9 mouse cellular contexts compared by ENCODE assay signal in the genomic region with DNA sequence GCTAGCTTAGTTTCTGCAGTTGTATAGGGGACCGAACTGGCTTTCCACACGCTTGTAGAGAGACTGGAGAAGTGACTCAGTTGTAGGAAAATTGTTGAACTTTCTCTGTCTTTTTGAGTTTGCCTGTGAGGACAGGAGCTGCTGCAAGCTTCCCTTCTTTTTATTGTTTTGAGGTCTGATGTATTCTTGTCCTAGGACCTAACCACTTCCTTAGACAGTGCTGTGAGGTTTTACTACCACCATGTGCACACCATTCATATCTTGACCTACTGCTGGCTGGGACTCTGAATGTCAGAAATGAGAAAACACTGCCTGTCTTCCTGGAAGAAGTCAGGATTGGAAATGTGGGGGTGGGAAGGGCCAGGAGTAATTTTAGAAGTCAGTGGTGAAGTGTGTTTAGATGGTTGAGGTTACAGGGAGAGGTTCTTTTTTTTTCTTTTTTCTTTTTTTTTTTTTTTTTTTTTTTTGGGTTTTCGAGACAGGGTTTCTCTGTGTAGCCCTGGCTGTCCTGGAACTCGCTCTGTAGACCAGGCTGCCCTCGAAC. TPM values are rescaled to one million over a fixed set of nuclear protein-coding genes. Genes with fewer than 3 reads are reported as not detected.
A peak's percentile ranks its signal among the peaks of the same experiment; 100 is the strongest.
DNase-seq lines count a peak whose midpoint lies in the region; ATAC-seq and TF ChIP-seq lines count a peak whose summit lies in the region.
"Had no signal": no experiment of that assay in that cellular context is flagged by ENCODE, and none has a peak within 500 bp of the region (broad histone marks: within the 10 kb centered on the region; RNA-seq: fewer than 3 reads in every experiment).

No protein-coding gene starts in this region.

- H3K4me2 ChIP-seq in neural tube, embryonic 12.5 days (replicated peaks): peak overlapping the region; percentile 91
- peak overlapping the region; percentile 59; the same call in 1 of the 2 replicates for H3K4me2 ChIP-seq in limb, embryonic 15.5 days
- peak overlapping the region; percentile 60 for H3K4me2 ChIP-seq in stomach, postnatal 0 days (replicated peaks; ENCODE audit: low read depth)

- no peaks in the 10 kb centered on the region for H3K9me3 ChIP-seq in heart, embryonic 10.5 days
- no peaks in the 10 kb centered on the region for H3K9me3 ChIP-seq in neural tube, embryonic 12.5 days
- no peaks in the 10 kb centered on the region for H3K9me3 ChIP-seq in limb, embryonic 15.5 days
- no peaks in the 10 kb centered on the region for H3K9me3 ChIP-seq in stomach, postnatal 0 days (ENCODE audit: control insufficient read depth, low read length)

- TF ChIP-seq EP300 in stomach, postnatal 0 days (optimal IDR thresholded peaks at IDR 0.05): no peak

- intact Hi-C loops in left cerebral cortex, postnatal 36 days (cut with DNase I): loop anchor here (5.0 kb wide), 1 partner anchor 233 kb away; the partner anchor contains the start of gene Eif2s2

- H3K4me1 ChIP-seq in heart, embryonic 10.5 days: peaks cover 33% of the 10 kb centered on the region
- peaks cover 22% of the 10 kb centered on the region for H3K4me1 ChIP-seq in neural tube, embryonic 12.5 days
- peaks cover 16% of the 10 kb centered on the region for H3K4me1 ChIP-seq in limb, embryonic 15.5 days
- peaks cover 6% of the 10 kb centered on the region; the same call in 1 of the 2 replicates for H3K4me1 ChIP-seq in stomach, postnatal 0 days (replicated peaks; ENCODE audit: control insufficient read depth, insufficient read depth)
- peaks cover 14% of the 10 kb centered on the region; the same call in 1 of the 2 replicates for H3K4me1 ChIP-seq in kidney, adult 2 months (ENCODE audit: control insufficient read depth, insufficient read depth, low read length)

- TF ChIP-seq POLR2A in kidney, adult 2 months (IDR thresholded peaks at IDR 0.05; ENCODE audit: low read depth, low read length): no peak

- no peak for ATAC-seq in neural tube, embryonic 12.5 days (ENCODE audit: low FRiP score, low read depth)
- no peak for ATAC-seq in limb, embryonic 15.5 days (ENCODE audit: insufficient number of reproducible peaks, low FRiP score, low TSS enrichment, low read depth)
- ATAC-seq in stomach, postnatal 0 days (ENCODE audit: low FRiP score, low TSS enrichment): no peak

- H3K4me3 ChIP-seq in heart, embryonic 10.5 days: peak overlapping the region; percentile 25; the same call in 1 of the 2 replicates
- H3K4me3 ChIP-seq in neural tube, embryonic 12.5 days: no peak overlapping the region
- H3K4me3 ChIP-seq in limb, embryonic 15.5 days: no peak overlapping the region
- no peak overlapping the region; the same call in 1 of the 2 replicates for H3K4me3 ChIP-seq in stomach, postnatal 0 days (ENCODE audit: low read depth, low read length)
- no peak overlapping the region for H3K4me3 ChIP-seq in kidney, adult 2 months (ENCODE audit: insufficient read depth, low read depth, low read length)

- H3K27ac ChIP-seq in heart, embryonic 10.5 days: no peak overlapping the region
- H3K27ac ChIP-seq in neural tube, embryonic 12.5 days: no peak overlapping the region
- no peak overlapping the region for H3K27ac ChIP-seq in limb, embryonic 15.5 days
- 0 out of 2 replicates have a peak overlapping the region, but pooled peaks have one; percentile 13 for H3K27ac ChIP-seq in stomach, postnatal 0 days (replicated peaks)
- no peak overlapping the region for H3K27ac ChIP-seq in kidney, adult 2 months (ENCODE audit: insufficient read depth, low read depth, low read length)

- H3K9ac ChIP-seq in neural tube, embryonic 12.5 days: no peak overlapping the region
- H3K9ac ChIP-seq in limb, embryonic 15.5 days: no peak overlapping the region
- 0 out of 2 replicates have a peak overlapping the region, but pooled peaks have one; percentile 31 for H3K9ac ChIP-seq in stomach, postnatal 0 days (ENCODE audit: low read length)

- WGBS in heart, embryonic 10.5 days: 78% methylated on average over 5 of the region's 5 CpGs
- 78% methylated on average over 4 of the region's 5 CpGs for WGBS in neural tube, embryonic 12.5 days
- 79% methylated on average over 4 of the region's 5 CpGs for WGBS in limb, embryonic 15.5 days
- 83% methylated on average over 3 of the region's 5 CpGs for WGBS in stomach, postnatal 0 days
- 54% methylated on average over 5 of the region's 5 CpGs for WGBS in kidney, adult 2 months

- DNase-seq in heart, embryonic 10.5 days (ENCODE audit: low spot score): no peak
- no peak for DNase-seq in heart, adult 11 months
- no peak for DNase-seq in neural tube, embryonic 10.5 days (ENCODE audit: extremely low spot score, low spot score)
- no peak for DNase-seq in stomach, postnatal 0 days (ENCODE audit: low spot score)
- DNase-seq in left cerebral cortex, postnatal 36 days (ENCODE audit: low spot score in 2 of 2): no peak
- no peak for DNase-seq in kidney, adult 2 months

- H3K27me3 ChIP-seq in heart, embryonic 10.5 days (ENCODE audit: insufficient read depth, poor library complexity, severe bottlenecking): no peaks in the 10 kb centered on the region
- no peaks in the 10 kb centered on the region for H3K27me3 ChIP-seq in neural tube, embryonic 12.5 days (replicated peaks)
- H3K27me3 ChIP-seq in limb, embryonic 15.5 days: no peaks in the 10 kb centered on the region
- no peaks in the 10 kb centered on the region for H3K27me3 ChIP-seq in stomach, postnatal 0 days (ENCODE audit: control insufficient read depth, insufficient read depth, low read length)
- no peaks in the 10 kb centered on the region for H3K27me3 ChIP-seq in kidney, adult 2 months (replicated peaks; ENCODE audit: control insufficient read depth, insufficient read depth, low read length)

- no peak for TF ChIP-seq CTCF in stomach, postnatal 0 days (IDR thresholded peaks at IDR 0.05; ENCODE audit: low read depth)
- TF ChIP-seq CTCF in kidney, adult 2 months (conservative IDR thresholded peaks at IDR 0.05; ENCODE audit: insufficient read depth, insufficient read length, low read depth, low read length): no peak

- H3K36me3 ChIP-seq in heart, embryonic 10.5 days: peaks cover 32% of the 10 kb centered on the region
- peaks cover 15% of the 10 kb centered on the region; the same call in 1 of the 2 replicates for H3K36me3 ChIP-seq in neural tube, embryonic 12.5 days
- H3K36me3 ChIP-seq in limb, embryonic 15.5 days: peaks cover 22% of the 10 kb centered on the region
- no peaks in the 10 kb centered on the region for H3K36me3 ChIP-seq in stomach, postnatal 0 days (ENCODE audit: control insufficient read depth, insufficient read depth, low read length)
- no peaks in the 10 kb centered on the region for H3K36me3 ChIP-seq in kidney, adult 2 months (ENCODE audit: control insufficient read depth, insufficient read depth, low read length)

RNA-seq across cellular contexts. Expression of gene Chmp4b, which starts 8.1 kb away (rescaled TPM):
- 13.5 and 17.4 TPM in 2 replicates for polyA plus RNA-seq in heart, embryonic 10.5 days (2016; fragmentation: Nextera tagmentation; extraction: Ambion mirVana)
- polyA plus RNA-seq in neural tube, embryonic 12.5 days (2016; fragmentation: Nextera tagmentation; extraction: Ambion mirVana): 21.8 and 29.4 TPM in 2 replicates
- polyA plus RNA-seq in limb, embryonic 15.5 days (2015; fragmentation: Nextera tagmentation; extraction: Ambion mirVana): 31.6 and 36.9 TPM in 2 replicates
- 37.3 and 42.7 TPM in 2 replicates for polyA plus RNA-seq in stomach, postnatal 0 days (2015; fragmentation: Nextera tagmentation; extraction: Ambion mirVana)
- 100 to 1,000 TPM; 202 to 234 TPM for total RNA-seq in left cerebral cortex, postnatal 36 days (2021)
- polyA plus RNA-seq in kidney, adult 2 months (2012; rRNA removed): 71.9 and 102 TPM in 2 replicates

RNA-seq across cellular contexts. Expression of gene 4930519P11Rik, which starts 46.4 kb away (rescaled TPM):
- 0.32 and 0.69 TPM in 2 replicates for polyA plus RNA-seq in heart, embryonic 10.5 days (2016; fragmentation: Nextera tagmentation; extraction: Ambion mirVana)
- polyA plus RNA-seq in neural tube, embryonic 12.5 days (2016; fragmentation: Nextera tagmentation; extraction: Ambion mirVana): 0.46 and 0.58 TPM in 2 replicates
- polyA plus RNA-seq in limb, embryonic 15.5 days (2015; fragmentation: Nextera tagmentation; extraction: Ambion mirVana): 0.67 TPM in 1 of 2 replicates, not detected in the other
- polyA plus RNA-seq in stomach, postnatal 0 days (2015; fragmentation: Nextera tagmentation; extraction: Ambion mirVana): 0.22 and 0.28 TPM in 2 replicates
- not detected for total RNA-seq in left cerebral cortex, postnatal 36 days (2021)
- polyA plus RNA-seq in kidney, adult 2 months (2012; rRNA removed): 0.57 and 0.86 TPM in 2 replicates
- total RNA-seq: left cerebral cortex, postnatal 10 days had no signal

RNA-seq across cellular contexts. Expression of gene Zfp341, which starts 46.5 kb away (rescaled TPM):
- 0.87 and 0.95 TPM in 2 replicates for polyA plus RNA-seq in heart, embryonic 10.5 days (2016; fragmentation: Nextera tagmentation; extraction: Ambion mirVana)
- 0.82 and 1.1 TPM in 2 replicates for polyA plus RNA-seq in neural tube, embryonic 12.5 days (2016; fragmentation: Nextera tagmentation; extraction: Ambion mirVana)
- polyA plus RNA-seq in limb, embryonic 15.5 days (2015; fragmentation: Nextera tagmentation; extraction: Ambion mirVana): 1.2 and 1.5 TPM in 2 replicates
- 0.27 and 0.45 TPM in 2 replicates for polyA plus RNA-seq in stomach, postnatal 0 days (2015; fragmentation: Nextera tagmentation; extraction: Ambion mirVana)
- 10 to 100 TPM; 11.8 to 12.9 TPM for total RNA-seq in left cerebral cortex, postnatal 36 days (2021)
- 4.9 and 5.3 TPM in 2 replicates for polyA plus RNA-seq in kidney, adult 2 months (2012; rRNA removed)

RNA-seq across cellular contexts. Expression of gene Pxmp4, which starts 56.1 kb away (rescaled TPM):
- polyA plus RNA-seq in heart, embryonic 10.5 days (2016; fragmentation: Nextera tagmentation; extraction: Ambion mirVana): 19.9 and 21.5 TPM in 2 replicates
- polyA plus RNA-seq in neural tube, embryonic 12.5 days (2016; fragmentation: Nextera tagmentation; extraction: Ambion mirVana): 16.5 TPM in 2 replicates
- 30.8 and 32.3 TPM in 2 replicates for polyA plus RNA-seq in limb, embryonic 15.5 days (2015; fragmentation: Nextera tagmentation; extraction: Ambion mirVana)
- polyA plus RNA-seq in stomach, postnatal 0 days (2015; fragmentation: Nextera tagmentation; extraction: Ambion mirVana): 49.7 and 52.8 TPM in 2 replicates
- 10 to 100 TPM; 12.4 to 13.9 TPM for total RNA-seq in left cerebral cortex, postnatal 36 days (2021)
- 118 and 138 TPM in 2 replicates for polyA plus RNA-seq in kidney, adult 2 months (2012; rRNA removed)
